Mouse (Mus musculus) kidney, postnatal 0 days (tissue): Measurements from ENCODE around the gene Arhgef28. TPM values are rescaled to one million over a fixed set of nuclear protein-coding genes. Genes with fewer than 3 reads are reported as not detected.

Source experiments
- ATAC-seq: fragments of 200-750 bp; cut with Nextera tagmentation; replicated peaks from 2 replicates; pipeline ENCODE4 v1.8.0; 2017; ENCODE audit warnings: low read depth, moderate number of reproducible peaks, moderate TSS enrichment, moderate library complexity; ENCODE audit not compliant: low FRiP score
- DNase-seq: peaks from one replicate; pipeline ENCODE4 v3.0.0-alpha.2; 2016; ENCODE audit warnings: low spot score
- H3K27ac ChIP-seq: fragments of 300-500 bp; sonication (generic); 2 replicates; pipeline ENCODE4 v1.5.1; 2014; ENCODE audit warnings: mild to moderate bottlenecking
- H3K27me3 ChIP-seq: fragments of 300-500 bp; sonication (generic); 2 replicates; pipeline ENCODE4 v1.6.1; 2014; ENCODE audit warnings: low read length, mixed read lengths; ENCODE audit not compliant: insufficient read depth
- H3K36me3 ChIP-seq: fragments of 300-500 bp; sonication (generic); 2 replicates; pipeline ENCODE4 v1.6.1; 2014; ENCODE audit warnings: low read length, mixed read lengths; ENCODE audit not compliant: insufficient read depth
- H3K4me1 ChIP-seq: fragments of 300-500 bp; sonication (generic); replicated peaks from 2 replicates; pipeline ENCODE4 v1.6.1; 2014; ENCODE audit warnings: antibody characterized with exemption, low read length, mixed read lengths; ENCODE audit not compliant: insufficient read depth
- H3K4me2 ChIP-seq: fragments of 300-500 bp; sonication (generic); 2 replicates; pipeline ENCODE4 v1.6.1; 2014; ENCODE audit warnings: mild to moderate bottlenecking, low read length, moderate library complexity, mixed read lengths
- H3K4me3 ChIP-seq: fragments of 300-500 bp; sonication (generic); replicated peaks from 2 replicates; pipeline ENCODE4 v1.5.1; 2014; ENCODE audit warnings: low read depth, low read length
- H3K9ac ChIP-seq: fragments of 300-500 bp; sonication (generic); 2 replicates; pipeline ENCODE4 v1.6.1; 2014; ENCODE audit warnings: low read depth, low read length
- H3K9me3 ChIP-seq: fragments of 300-500 bp; sonication (generic); replicated peaks from 2 replicates; pipeline ENCODE4 v1.6.1; 2016; ENCODE audit warnings: low read length, inconsistent platforms, mixed read lengths
- CTCF ChIP-seq: IDR thresholded peaks from 2 replicates; pipeline ENCODE4 v1.5.1; 2016; ENCODE audit warnings: antibody characterized with exemption, low read depth, mild to moderate bottlenecking, moderate library complexity
- WGBS: fragments of 180-500 bp; shearing (Covaris S2); extraction: QIAGEN DNeasy Blood & Tissue Kit; methylation state at CpG from one replicate; pipeline ENCODE4 v1.1.7; 2014; 5-methylcytosine and 5-hydroxymethylcytosine counted together
- polyA plus RNA-seq: library from polyadenylated mRNA; unstranded; fragments of >200 nt; fragmentation: Nextera tagmentation; extraction: Ambion mirVana; gene quantifications from 2 replicates; pipeline ENCODE4 v1.2.1, GENCODE M21; 2015

The Arhgef28 gene
- polyA plus RNA-seq, 1 experiment from 2014 or later, result 58.3 TPM

- 79% methylated on average over 3 of the region's 3 CpGs for WGBS
- no peak overlapping the region for H3K27ac ChIP-seq
- no peak for ATAC-seq
These were observed 111.9 kb downstream of the Arhgef28 start for GRCm38 (mm10) chr13:98094332-98094731.

GRCm38 (mm10) chr13:98093483-98093882, 112.8 kb downstream of the Arhgef28 start:
- Histone ChIP-seq H3K9ac (no peak overlapping the region), H3K27ac (no peak overlapping the region), H3K4me1 (no peaks in the 10 kb centered on the region), H3K36me3 (no peaks in the 10 kb centered on the region), H3K4me2 (no peak overlapping the region), H3K27me3 (no peaks in the 10 kb centered on the region), H3K4me3 (no peak overlapping the region), H3K9me3 (no peaks in the 10 kb centered on the region)
- ATAC-seq (no peak), DNase-seq (no peak)
- WGBS, result 53% methylated on average over 9 of the region's 9 CpGs
- no peak for TF ChIP-seq CTCF

More at GRCm38 (mm10) chr13:98094332-98094731, 111.9 kb downstream of the Arhgef28 start:
- no peak for TF ChIP-seq CTCF
- no peak overlapping the region for H3K4me2 ChIP-seq
- no peak for DNase-seq
- H3K4me1 ChIP-seq, result no peaks in the 10 kb centered on the region
- no peak overlapping the region for H3K4me3 ChIP-seq
- H3K27me3 ChIP-seq, result no peaks in the 10 kb centered on the region
- no peaks in the 10 kb centered on the region for H3K36me3 ChIP-seq
- no peaks in the 10 kb centered on the region for H3K9me3 ChIP-seq
- no peak overlapping the region for H3K9ac ChIP-seq

- no peak for TF ChIP-seq CTCF
- no peaks in the 10 kb centered on the region for H3K27me3 ChIP-seq
- H3K27ac ChIP-seq, result no peak overlapping the region
- ATAC-seq, result no peak
- H3K9ac ChIP-seq, result no peak overlapping the region
- H3K4me1 ChIP-seq, result no peaks in the 10 kb centered on the region
- no peak for DNase-seq
- no peaks in the 10 kb centered on the region for H3K36me3 ChIP-seq
- H3K4me2 ChIP-seq, result no peak overlapping the region
- H3K9me3 ChIP-seq, result no peaks in the 10 kb centered on the region
- H3K4me3 ChIP-seq, result no peak overlapping the region
- WGBS, result 86% methylated on average over 12 of the region's 12 CpGs
These were observed 113.8 kb downstream of the Arhgef28 start for GRCm38 (mm10) chr13:98092354-98093002.

- no peaks in the 10 kb centered on the region for H3K36me3 ChIP-seq
- TF ChIP-seq CTCF, result no peak
- no peaks in the 10 kb centered on the region for H3K27me3 ChIP-seq
- H3K9me3 ChIP-seq, result no peaks in the 10 kb centered on the region
- H3K27ac ChIP-seq, result 0 out of 2 replicates have a peak overlapping the region, but pooled peaks have one; percentile 19
- no peak for DNase-seq
- no peak overlapping the region for H3K9ac ChIP-seq
- 65% methylated on average over 4 of the region's 4 CpGs for WGBS
- H3K4me3 ChIP-seq, result no peak overlapping the region
- no peak for ATAC-seq
- no peaks in the 10 kb centered on the region for H3K4me1 ChIP-seq
- no peak overlapping the region for H3K4me2 ChIP-seq
These were observed 126.6 kb downstream of the Arhgef28 start for GRCm38 (mm10) chr13:98079640-98080039.

GRCm38 (mm10) chr13:98078251-98078650, 128.0 kb downstream of the Arhgef28 start:
- no peaks in the 10 kb centered on the region for H3K27me3 ChIP-seq
- 73% methylated on average over 5 of the region's 5 CpGs for WGBS
- TF ChIP-seq CTCF, result no peak
- H3K4me3 ChIP-seq, result no peak overlapping the region
- no peak for ATAC-seq
- H3K27ac ChIP-seq, result 0 out of 2 replicates have a peak overlapping the region, but pooled peaks have one; percentile 13
- no peaks in the 10 kb centered on the region for H3K36me3 ChIP-seq
- DNase-seq, result no peak
- H3K9me3 ChIP-seq, result no peaks in the 10 kb centered on the region
- H3K9ac ChIP-seq, result no peak overlapping the region
- H3K4me2 ChIP-seq, result no peak overlapping the region
- no peaks in the 10 kb centered on the region for H3K4me1 ChIP-seq

- WGBS, result 79% methylated on average over 12 of the region's 12 CpGs
These were observed 129.0 kb downstream of the Arhgef28 start for GRCm38 (mm10) chr13:98077216-98077615.

More at GRCm38 (mm10) chr13:98077216-98077615, 129.0 kb downstream of the Arhgef28 start:
- no peaks in the 10 kb centered on the region for H3K27me3 ChIP-seq
- TF ChIP-seq CTCF, result no peak
- ATAC-seq, result no peak
- no peak overlapping the region for H3K4me2 ChIP-seq
- H3K36me3 ChIP-seq, result no peaks in the 10 kb centered on the region
- H3K27ac ChIP-seq, result no peak overlapping the region
- no peaks in the 10 kb centered on the region for H3K9me3 ChIP-seq
- DNase-seq, result no peak
- H3K9ac ChIP-seq, result no peak overlapping the region
- H3K4me3 ChIP-seq, result no peak overlapping the region
- H3K4me1 ChIP-seq, result no peaks in the 10 kb centered on the region
